Mouse (Mus musculus): ENCODE results near the gene Pitpnm1. TPM values are rescaled to one million over a fixed set of nuclear protein-coding genes. Genes with fewer than 3 reads are reported as not detected.
A peak's percentile ranks its signal among the peaks of the same experiment; 100 is the strongest.
"Not testable (repeated sequence)": the region's sequence is repeated elsewhere in the genome, so short reads cannot be mapped to it uniquely, and the experiment has no call there.

Gene Pitpnm1
- polyA plus RNA-seq, 1 experiment from 2014 or later: 26.2 TPM

DNA sequence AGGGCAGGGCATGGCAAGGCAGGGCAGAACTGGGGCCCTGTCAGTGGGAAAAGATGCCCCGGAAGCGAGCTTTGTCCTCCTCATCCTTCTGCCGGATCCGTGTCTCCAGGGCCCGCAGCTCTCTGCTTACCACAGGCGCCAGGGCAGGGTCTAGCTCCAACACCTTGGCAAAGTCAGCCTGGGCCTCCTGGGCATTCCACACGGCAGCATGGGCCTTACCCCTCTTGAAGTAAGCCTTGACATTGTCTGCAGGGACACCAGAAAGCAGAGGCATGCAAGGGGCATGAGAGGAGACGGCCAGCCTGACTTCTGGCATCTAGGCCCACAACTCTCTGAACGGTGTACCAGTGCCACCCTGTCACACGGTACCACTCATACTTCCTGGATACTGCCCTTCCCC, 14.8 kb downstream of the Pitpnm1 start:
- Histone ChIP-seq H3K27me3 (replicated peaks) (no peaks in the 10 kb centered on the region), H3K9ac (no peak overlapping the region), H3K4me1 (no peaks in the 10 kb centered on the region), H3K27ac (no peak overlapping the region), H3K4me3 (no peak overlapping the region), H3K36me3 (peaks cover 68% of the 10 kb centered on the region), H3K4me2 (replicated peaks) (no peak overlapping the region), H3K9me3 (no peaks in the 10 kb centered on the region)
- whole genome bisulfite sequencing: 91% methylated on average over 10 of the region's 10 CpGs
- no peak for ATAC-seq (ENCODE audit: low FRiP score, low read depth)

DNA sequence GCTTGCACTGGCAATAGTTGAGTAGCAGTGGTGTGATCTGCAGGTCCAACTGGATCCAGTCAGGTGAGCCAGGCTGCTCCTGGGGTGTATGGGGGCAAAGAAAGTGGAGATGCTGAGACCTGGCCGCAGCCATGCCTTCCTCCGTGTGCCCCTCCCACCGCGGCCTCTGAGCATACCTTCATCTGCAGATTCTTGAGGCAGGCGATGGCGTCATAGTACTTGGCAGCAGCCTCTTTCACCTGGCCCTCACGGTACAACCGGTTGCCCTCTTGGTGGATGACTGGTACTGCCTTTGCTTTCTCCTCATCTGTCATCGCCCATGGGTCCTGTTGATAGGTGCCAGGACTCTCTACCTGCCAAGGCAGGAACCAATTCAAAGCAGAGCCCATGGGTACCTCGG, 15.3 kb downstream of the Pitpnm1 start:
- no peak overlapping the region for H3K9ac ChIP-seq
- no peak overlapping the region for H3K4me3 ChIP-seq
- no peak overlapping the region for H3K4me2 ChIP-seq (replicated peaks)
- 95% methylated on average over 10 of the region's 10 CpGs for WGBS
- no peak for ATAC-seq (ENCODE audit: low FRiP score, low read depth)
- H3K9me3 ChIP-seq: no peaks in the 10 kb centered on the region
- no peaks in the 10 kb centered on the region for H3K27me3 ChIP-seq (replicated peaks)
- no peak overlapping the region for H3K27ac ChIP-seq
- peaks cover 66% of the 10 kb centered on the region for H3K36me3 ChIP-seq
- no peaks in the 10 kb centered on the region for H3K4me1 ChIP-seq

DNA sequence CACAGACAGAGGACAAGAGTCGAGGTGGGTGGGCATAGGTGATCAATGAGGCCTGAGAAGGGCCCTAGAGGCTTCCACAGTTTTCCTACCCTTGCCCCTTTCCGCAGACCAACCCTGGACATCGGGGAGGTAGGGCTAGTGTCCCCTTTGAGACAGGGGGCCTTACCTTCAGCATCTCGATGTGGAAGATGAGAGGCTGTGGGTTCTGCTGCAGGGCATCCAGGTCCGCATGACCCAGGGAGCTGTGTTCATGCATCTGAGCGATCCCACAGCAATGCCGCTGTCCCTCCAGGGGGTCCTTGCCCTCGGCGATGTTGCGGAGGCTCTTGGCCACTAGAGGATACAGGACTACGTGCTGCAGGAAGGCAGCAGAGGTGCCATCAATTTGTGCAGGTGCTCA, 16.0 kb downstream of the Pitpnm1 start:
- Histone ChIP-seq H3K4me1 (peaks cover 5% of the 10 kb centered on the region; the same call in 1 of the 2 replicates), H3K36me3 (peaks cover 61% of the 10 kb centered on the region), H3K27me3 (replicated peaks) (no peaks in the 10 kb centered on the region), H3K9ac (no peak overlapping the region), H3K27ac (no peak overlapping the region), H3K9me3 (no peaks in the 10 kb centered on the region), H3K4me3 (no peak overlapping the region), H3K4me2 (replicated peaks) (no peak overlapping the region)
- no peak for ATAC-seq (ENCODE audit: low FRiP score, low read depth)
- WGBS: 84% methylated on average over 11 of the region's 11 CpGs

DNA sequence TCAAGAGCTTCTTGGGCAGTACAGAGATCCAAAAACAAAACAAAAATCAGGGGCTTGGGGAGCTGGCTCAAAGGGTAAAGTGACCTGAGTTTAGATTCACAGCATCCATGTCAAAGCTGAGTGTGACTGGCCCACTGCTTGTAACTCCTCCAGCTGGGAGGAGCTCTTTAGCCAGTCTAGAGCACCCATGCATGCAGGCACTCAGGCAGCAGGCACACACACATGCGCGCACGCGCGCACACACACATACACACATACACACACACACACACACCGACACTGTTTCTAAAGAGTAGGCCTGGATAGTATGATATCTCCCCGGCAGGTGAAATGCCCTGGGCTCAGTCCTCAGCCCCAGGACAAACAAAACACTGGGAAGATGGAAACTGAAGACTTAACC, 17.2 kb downstream of the Pitpnm1 start:
- Histone ChIP-seq H3K9me3 (no peaks in the 10 kb centered on the region), H3K4me1 (peaks cover 5% of the 10 kb centered on the region; the same call in 1 of the 2 replicates), H3K27ac (no peak overlapping the region), H3K4me2 (replicated peaks) (no peak overlapping the region), H3K4me3 (no peak overlapping the region), H3K27me3 (replicated peaks) (no peaks in the 10 kb centered on the region), H3K36me3 (peaks cover 57% of the 10 kb centered on the region), H3K9ac (peak overlapping the region; percentile 8; the same call in 1 of the 2 replicates)
- ATAC-seq (ENCODE audit: low FRiP score, low read depth): no peak
- 95% methylated on average over 7 of the region's 7 CpGs for WGBS

DNA sequence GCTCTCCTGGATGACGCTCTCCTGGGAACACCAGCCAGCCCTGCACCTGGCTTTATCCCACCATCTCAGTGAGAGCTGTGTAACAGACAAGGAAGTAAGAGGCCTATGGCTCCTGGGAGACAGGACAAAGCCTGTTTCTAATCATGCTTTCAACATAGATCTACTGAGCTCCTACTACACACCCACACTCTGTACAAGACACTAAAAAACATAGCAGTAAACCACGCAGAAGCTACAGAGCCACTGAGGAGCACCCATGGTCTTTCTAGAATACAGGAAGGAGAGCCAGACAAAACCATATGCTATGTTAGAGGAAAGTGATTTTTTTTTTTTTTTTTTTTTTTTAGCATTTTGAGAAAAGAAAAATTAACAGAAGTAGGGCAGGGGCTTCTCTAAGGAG, 18.6 kb downstream of the Pitpnm1 start:
- Histone ChIP-seq H3K4me2 (replicated peaks) (no peak overlapping the region), H3K4me3 (no peak overlapping the region), H3K36me3 (peaks cover 43% of the 10 kb centered on the region), H3K9me3 (no peaks in the 10 kb centered on the region), H3K9ac (no peak overlapping the region), H3K27ac (no peak overlapping the region), H3K4me1 (peaks cover 5% of the 10 kb centered on the region; the same call in 1 of the 2 replicates), H3K27me3 (replicated peaks) (no peaks in the 10 kb centered on the region)
- WGBS: 94% methylated on average over 2 of the region's 2 CpGs
- no peak for ATAC-seq (ENCODE audit: low FRiP score, low read depth)

DNA sequence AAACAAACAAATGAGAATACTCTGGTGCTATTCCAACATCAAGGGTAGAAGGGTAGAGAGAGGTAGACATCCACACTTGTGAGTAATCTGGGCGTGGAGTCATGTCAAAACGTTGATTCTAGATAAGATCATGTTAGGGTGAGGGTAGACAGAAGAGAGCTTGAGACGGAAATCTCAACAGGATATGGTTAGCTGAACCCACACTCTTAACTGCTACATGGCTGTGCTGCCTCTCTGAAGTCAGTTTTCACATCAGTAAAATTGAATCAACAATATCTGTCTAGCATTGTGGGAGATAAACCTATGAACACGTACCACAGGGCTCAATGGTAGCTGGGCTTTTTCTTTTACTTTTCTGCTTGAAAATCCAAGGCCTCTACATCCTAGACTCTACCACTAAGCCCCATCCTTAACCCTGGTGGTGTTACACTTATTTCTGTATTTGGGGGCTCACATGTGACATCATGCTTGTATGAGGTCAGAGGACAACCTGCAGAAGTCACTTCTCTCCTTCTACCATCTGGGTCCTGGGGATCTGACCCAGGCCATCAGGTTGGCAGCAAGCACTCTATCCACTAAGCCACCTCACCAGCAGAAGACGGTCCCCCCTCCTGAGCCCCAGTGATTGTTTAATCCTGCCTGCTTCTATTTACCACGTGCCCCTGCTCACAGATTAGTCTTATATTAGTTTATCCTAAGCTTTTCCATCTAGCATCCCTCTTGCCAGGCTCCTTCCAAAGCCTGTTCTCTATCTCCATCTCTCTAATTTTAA, 20.1 kb downstream of the Pitpnm1 start:
- Histone ChIP-seq H3K9ac (no peak overlapping the region), H3K4me2 (replicated peaks) (peak overlapping the region; percentile 52), H3K4me3 (no peak overlapping the region), H3K27me3 (replicated peaks) (no peaks in the 10 kb centered on the region), H3K4me1 (peaks cover 5% of the 10 kb centered on the region; the same call in 1 of the 2 replicates), H3K9me3 (no peaks in the 10 kb centered on the region), H3K36me3 (peaks cover 28% of the 10 kb centered on the region), H3K27ac (no peak overlapping the region)
- 94% methylated on average over 6 of the region's 6 CpGs for WGBS
- ATAC-seq (ENCODE audit: low FRiP score, low read depth): no peak

DNA sequence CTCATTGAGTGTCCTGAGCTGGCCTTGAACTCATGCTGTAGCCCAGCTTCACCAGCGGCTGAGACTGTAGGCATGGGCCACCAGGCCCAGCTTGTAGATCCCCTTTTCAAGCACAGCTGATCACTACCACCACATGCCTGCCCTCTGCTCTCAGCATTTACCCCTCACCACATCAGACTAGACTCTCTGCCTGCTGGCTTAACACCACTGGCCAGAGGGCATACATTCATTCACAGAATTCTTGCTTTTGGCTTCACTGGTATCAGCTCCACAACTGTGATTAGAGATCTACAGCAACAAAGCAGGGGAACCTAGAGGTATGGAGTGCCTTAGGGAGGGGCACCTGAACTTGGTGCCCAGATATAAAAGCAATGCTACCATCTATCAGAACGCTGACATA, 20.7 kb downstream of the Pitpnm1 start:
- ATAC-seq (ENCODE audit: low FRiP score, low read depth): no peak
- H3K4me1 ChIP-seq: peaks cover 5% of the 10 kb centered on the region; the same call in 1 of the 2 replicates
- no peaks in the 10 kb centered on the region for H3K27me3 ChIP-seq (replicated peaks)
- H3K4me3 ChIP-seq: no peak overlapping the region
- H3K27ac ChIP-seq: no peak overlapping the region
- peak overlapping the region; percentile 52 for H3K4me2 ChIP-seq (replicated peaks)
- no peaks in the 10 kb centered on the region for H3K9me3 ChIP-seq
- peaks cover 22% of the 10 kb centered on the region for H3K36me3 ChIP-seq
- 94% methylated on average over 2 of the region's 2 CpGs for WGBS
- H3K9ac ChIP-seq: no peak overlapping the region

DNA sequence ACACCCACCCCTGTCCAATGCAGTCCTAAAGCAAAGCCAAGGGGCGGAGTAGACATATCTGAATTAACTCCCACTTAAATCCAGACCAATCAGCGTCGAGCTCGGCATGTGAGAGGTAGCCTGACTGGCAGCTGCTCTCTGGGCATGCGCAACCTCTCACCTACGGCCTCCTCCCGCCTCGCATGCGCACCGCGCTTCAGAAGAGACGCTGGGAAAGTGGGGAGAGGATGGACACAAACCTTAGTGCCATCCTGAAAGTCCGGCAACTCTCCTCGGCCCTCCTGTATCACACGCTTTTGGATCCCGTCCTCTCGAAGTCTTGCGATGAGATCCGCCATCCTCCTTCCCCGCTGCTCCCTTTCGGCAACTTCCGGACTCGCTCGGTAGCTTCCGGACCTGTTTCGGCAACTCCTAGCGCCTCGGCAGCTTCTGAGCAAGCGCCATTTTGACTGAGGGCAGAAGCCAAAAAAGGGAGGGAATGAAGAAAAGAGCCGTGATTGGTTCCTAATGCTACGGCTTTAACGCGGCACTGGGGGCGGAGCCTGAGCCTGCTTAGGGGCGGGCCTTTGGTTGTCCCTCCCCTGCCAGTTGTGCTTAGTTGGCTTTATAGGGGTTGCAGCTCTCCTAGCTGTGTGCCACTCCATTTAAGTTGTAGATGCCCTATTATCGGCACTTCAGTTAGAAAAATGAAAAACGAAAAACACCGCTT, 21.5 kb downstream of the Pitpnm1 start:
- peak; percentile 75 for ATAC-seq (ENCODE audit: low FRiP score, low read depth)
- no peak overlapping the region for H3K27ac ChIP-seq
- H3K9me3 ChIP-seq: no peaks in the 10 kb centered on the region
- peak overlapping the region; percentile 52 for H3K4me2 ChIP-seq (replicated peaks)
- WGBS: 3% methylated on average over 38 of the region's 38 CpGs
- peak overlapping the region; percentile 44; the same call in 1 of the 2 replicates for H3K9ac ChIP-seq
- H3K36me3 ChIP-seq: peaks cover 15% of the 10 kb centered on the region
- peaks cover 5% of the 10 kb centered on the region; the same call in 1 of the 2 replicates for H3K4me1 ChIP-seq
- H3K27me3 ChIP-seq (replicated peaks): no peaks in the 10 kb centered on the region
- H3K4me3 ChIP-seq: peak overlapping the region; percentile 40

DNA sequence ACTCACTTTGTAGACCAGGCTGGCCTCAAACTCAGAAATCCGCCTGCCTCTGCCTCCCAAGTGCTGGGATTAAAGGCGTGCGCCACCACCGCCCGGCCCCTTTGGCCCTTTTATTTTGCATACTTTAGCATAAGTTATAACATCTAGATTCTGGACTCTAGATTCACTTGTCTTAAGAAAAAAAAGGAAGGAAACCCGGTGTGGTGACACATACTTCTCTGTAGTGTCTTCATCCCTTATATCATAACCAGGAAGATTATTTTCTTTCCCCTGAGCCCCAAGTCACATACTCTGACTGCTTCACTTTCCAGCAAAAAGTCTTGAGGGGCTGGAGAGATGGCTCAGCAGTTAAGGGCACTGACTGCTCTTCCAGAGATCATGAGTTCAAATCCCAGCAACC, 22.1 kb downstream of the Pitpnm1 start:
- not testable (repeated sequence) for H3K9me3 ChIP-seq; H3K27ac ChIP-seq; H3K36me3 ChIP-seq; H3K27me3 ChIP-seq (replicated peaks); ATAC-seq (ENCODE audit: low FRiP score, low read depth); H3K4me3 ChIP-seq; H3K4me2 ChIP-seq (replicated peaks); H3K9ac ChIP-seq
- WGBS: 67% methylated on average over 6 of the region's 6 CpGs
- peaks cover 12% of the 10 kb centered on the region for H3K4me1 ChIP-seq

DNA sequence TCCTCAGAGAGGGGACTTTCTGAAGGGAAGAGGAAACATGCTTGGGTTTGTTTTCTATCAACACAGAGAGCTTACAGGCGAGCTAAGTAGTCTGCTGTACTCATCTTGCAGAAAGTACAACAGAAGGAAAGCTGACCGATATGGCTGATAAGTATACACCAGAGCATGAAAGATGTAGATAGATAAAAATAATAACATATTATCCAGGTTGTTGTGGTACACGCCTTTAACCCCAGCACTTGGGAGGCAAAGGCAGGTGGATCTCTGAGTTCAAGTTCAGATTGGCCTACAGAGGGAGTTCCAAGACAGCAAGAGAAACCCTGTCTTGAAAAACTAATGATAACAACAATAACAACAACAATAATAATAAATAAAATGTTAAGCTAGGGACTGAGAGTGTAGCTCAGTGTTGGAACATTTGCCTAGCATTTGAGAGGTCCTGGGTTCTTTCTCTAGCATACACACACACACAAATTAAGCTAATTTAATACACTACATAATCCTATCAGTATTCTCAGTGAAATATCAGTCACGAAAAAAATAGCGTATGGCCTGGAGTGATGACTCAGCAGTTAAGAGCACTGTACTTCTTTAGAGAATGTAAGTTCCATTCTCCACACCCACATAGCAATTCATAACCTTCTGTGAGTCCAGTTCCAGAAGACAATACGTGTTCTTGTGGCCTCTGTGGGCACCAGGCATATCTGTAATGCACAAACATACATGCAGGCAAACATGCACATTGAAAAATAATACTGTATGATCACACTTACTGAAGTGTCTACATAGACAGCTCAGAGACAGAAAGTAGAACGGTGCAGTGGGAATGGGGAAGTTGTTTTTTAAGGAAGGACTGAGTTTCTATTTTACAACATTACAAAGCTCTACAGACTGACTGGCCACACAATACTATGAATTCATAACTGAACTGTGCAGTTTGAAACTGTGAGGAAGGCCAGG, 22.9 kb downstream of the Pitpnm1 start:
- no peak overlapping the region for H3K4me2 ChIP-seq (replicated peaks)
- no peak for ATAC-seq (ENCODE audit: low FRiP score, low read depth)
- no peaks in the 10 kb centered on the region for H3K9me3 ChIP-seq
- H3K9ac ChIP-seq: no peak overlapping the region
- WGBS: 83% methylated on average over 7 of the region's 7 CpGs
- H3K36me3 ChIP-seq: peaks cover 6% of the 10 kb centered on the region; the same call in 1 of the 2 replicates
- peaks cover 14% of the 10 kb centered on the region for H3K4me1 ChIP-seq
- H3K27me3 ChIP-seq (replicated peaks): no peaks in the 10 kb centered on the region
- no peak overlapping the region for H3K4me3 ChIP-seq
- no peak overlapping the region for H3K27ac ChIP-seq

DNA sequence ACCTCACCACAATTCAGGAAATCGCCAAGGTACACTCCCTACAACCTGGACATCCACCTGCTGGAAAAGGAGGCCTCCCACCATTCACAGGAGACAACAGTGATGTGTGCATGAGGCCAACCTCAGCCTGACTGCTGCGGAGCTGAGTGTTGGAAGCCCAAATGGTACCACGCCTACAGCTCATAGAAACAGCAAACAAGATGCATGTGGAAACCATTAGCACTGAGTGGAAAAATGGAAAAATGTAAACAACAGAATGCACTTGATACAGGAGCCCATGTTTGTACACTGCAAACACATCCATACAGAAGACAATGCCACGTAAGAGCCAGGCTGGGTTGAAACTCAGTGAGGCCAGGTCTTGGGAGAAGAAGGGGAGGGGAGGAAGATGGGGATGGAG, 24.6 kb downstream of the Pitpnm1 start:
- no peak overlapping the region for H3K27ac ChIP-seq
- H3K27me3 ChIP-seq (replicated peaks): no peaks in the 10 kb centered on the region
- no peak overlapping the region for H3K4me3 ChIP-seq
- peaks cover 17% of the 10 kb centered on the region for H3K4me1 ChIP-seq
- H3K36me3 ChIP-seq: peaks cover 17% of the 10 kb centered on the region
- H3K9me3 ChIP-seq: no peaks in the 10 kb centered on the region
- H3K4me2 ChIP-seq (replicated peaks): no peak overlapping the region
- no peak for ATAC-seq (ENCODE audit: low FRiP score, low read depth)
- 83% methylated on average over 4 of the region's 4 CpGs for WGBS
- H3K9ac ChIP-seq: no peak overlapping the region

DNA sequence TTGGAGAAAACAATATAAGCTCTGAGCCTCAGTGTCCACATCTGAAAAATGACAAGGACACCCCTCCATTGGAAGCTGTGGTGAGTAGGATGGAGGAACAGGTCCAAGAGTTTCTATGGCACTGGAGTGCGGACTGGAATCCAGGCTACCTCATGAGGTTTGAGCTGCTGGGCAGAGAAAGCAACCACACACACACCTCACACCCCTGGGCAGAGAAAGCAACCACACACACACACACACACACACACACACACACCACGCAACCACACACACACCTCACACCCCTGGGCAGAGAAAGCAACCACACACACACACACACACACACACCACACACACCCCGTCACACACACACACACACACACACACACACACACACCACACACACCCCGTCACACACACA, 25.5 kb downstream of the Pitpnm1 start:
- not testable (repeated sequence) for H3K27ac ChIP-seq; H3K9me3 ChIP-seq; H3K27me3 ChIP-seq (replicated peaks)
- Histone ChIP-seq H3K4me1 (peaks cover 18% of the 10 kb centered on the region), H3K4me3 (peak overlapping the region; percentile 78), H3K36me3 (peaks cover 25% of the 10 kb centered on the region), H3K4me2 (replicated peaks) (peak overlapping the region; percentile 69), H3K9ac (peak overlapping the region; percentile 82)
- ATAC-seq (ENCODE audit: low FRiP score, low read depth): peak; percentile 29
- WGBS: 32% methylated on average over 4 of the region's 4 CpGs

Data from neural tube, embryonic 12.5 days (tissue).